Mouse (Mus musculus): ENCODE measurements around the gene Bok.

- no peak for TF ChIP-seq MAFK (IDR thresholded peaks at IDR 0.05; ENCODE audit: insufficient read depth, low read depth, low read length)
- no peak for TF ChIP-seq ZNF384 (IDR thresholded peaks at IDR 0.05; ENCODE audit: low read depth, low read length)
Measured at GRCm38 (mm10) chr1:93641978-93642377, 43.5 kb upstream of the Bok start.

Measured in ES-E14 (cell line).